Mouse (Mus musculus): ENCODE results near the gene Flii.

DNA sequence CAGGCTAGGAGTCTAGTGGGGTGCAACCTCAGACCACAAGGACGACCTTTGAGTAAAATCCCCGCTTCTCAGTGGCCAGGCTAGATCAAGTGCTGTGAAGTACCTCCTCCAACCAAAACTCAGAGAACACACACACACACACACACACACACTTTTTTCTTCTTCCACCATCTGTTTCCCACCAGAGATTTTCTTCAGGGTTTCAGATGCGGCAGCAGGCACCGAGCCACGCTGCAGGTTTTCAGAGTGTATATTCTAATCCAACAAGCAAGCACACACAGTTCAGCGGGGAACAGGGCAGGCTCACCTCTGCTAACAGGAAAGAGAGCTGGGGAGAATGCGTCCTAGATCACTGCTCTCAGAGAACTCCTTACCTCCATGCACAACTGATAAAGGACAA, 28.5 kb upstream of the Flii start:
- TF ChIP-seq GATA1 (IDR thresholded peaks at IDR 0.05; ENCODE audit: borderline replicate concordance, low read length) (no peak), FLI1 (IDR thresholded peaks at IDR 0.05; ENCODE audit: low read length) (no peak)

All from megakaryocyte, embryonic 14.5 days (primary cell).